Mouse (Mus musculus) cerebellum, adult 9-11 months (tissue): ENCODE data around the gene Trim34b.
"Not testable (repeated sequence)": the region's sequence is repeated elsewhere in the genome, so short reads cannot be mapped to it uniquely, and the experiment has no call there.

ENCODE experiments used
- DNase-seq: peaks from one replicate; pipeline ENCODE4 v3.0.0; 2022

Trim34b gene

GRCm38 (mm10) chr7:104329171-104329570, at the start of gene Trim34b:
TSS of gene Trim34b (plus strand) at chr7:104329471.
- DNase-seq = not testable (repeated sequence)

GRCm38 (mm10) chr7:104287576-104288443, 41.5 kb upstream of the Trim34b start, which contains the start of gene Trim5:
TSS of gene Trim5 (minus strand) at chr7:104288094.
- not testable (repeated sequence) for DNase-seq

- no peak for DNase-seq
Observed at GRCm38 (mm10) chr7:104290641-104291040, 38.6 kb upstream of the Trim34b start.

GRCm38 (mm10) chr7:104291638-104292400, 37.5 kb upstream of the Trim34b start:
- DNase-seq = no peak

GRCm38 (mm10) chr7:104314796-104315353, 14.4 kb upstream of the Trim34b start:
- DNase-seq = no peak

- not testable (repeated sequence) for DNase-seq
Observed at GRCm38 (mm10) chr7:104315369-104316080, 13.7 kb upstream of the Trim34b start, which contains the start of gene Trim12a. TSS of gene Trim12a (minus strand) at chr7:104315466.

- no peak for DNase-seq
Observed at GRCm38 (mm10) chr7:104322028-104322427, 7.2 kb upstream of the Trim34b start.

GRCm38 (mm10) chr7:104335547-104335946, 6.3 kb downstream of the Trim34b start:
- DNase-seq = not testable (repeated sequence)

- not testable (repeated sequence) for DNase-seq
Observed at GRCm38 (mm10) chr7:104340744-104341143, 11.5 kb downstream of the Trim34b start.

GRCm38 (mm10) chr7:104348043-104348442, 18.8 kb downstream of the Trim34b start:
- not testable (repeated sequence) for DNase-seq

- DNase-seq = no peak
Observed at GRCm38 (mm10) chr7:104352717-104353599, 23.7 kb downstream of the Trim34b start, which contains the start of gene Trim12c. TSS of gene Trim12c (minus strand) at chr7:104353362.

GRCm38 (mm10) chr7:104353600-104353967, 24.3 kb downstream of the Trim34b start:
- no peak for DNase-seq

GRCm38 (mm10) chr7:104366339-104366738, 37.1 kb downstream of the Trim34b start:
- DNase-seq = no peak

GRCm38 (mm10) chr7:104369736-104370414, 40.6 kb downstream of the Trim34b start, which contains the start of gene Trim30b:
TSS of gene Trim30b (minus strand) at chr7:104369884.
- no peak for DNase-seq
